Mouse (Mus musculus): ENCODE measurements around the gene Smarca1.

GRCm38 (mm10) chrX:47858544-47858943, 34.2 kb downstream of the Smarca1 start:
- TF ChIP-seq GATA1 (IDR thresholded peaks at IDR 0.05; ENCODE audit: low read length), result no peak
- no peak for TF ChIP-seq TAL1 (IDR thresholded peaks at IDR 0.05; ENCODE audit: low read length)
